Mouse (Mus musculus) stomach, postnatal 0 days (tissue): ENCODE results near the gene Gm28729. TPM values are rescaled to one million over a fixed set of nuclear protein-coding genes. Genes with fewer than 3 reads are reported as not detected.
"Not testable (repeated sequence)": the region's sequence is repeated elsewhere in the genome, so short reads cannot be mapped to it uniquely, and the experiment has no call there.

ENCODE experiments used
- ATAC-seq: fragments of 200-750 bp; cut with Nextera tagmentation; 2 replicates; pipeline ENCODE4 v1.8.0; 2017; ENCODE audit not compliant: low FRiP score, low TSS enrichment
- DNase-seq: peaks from one replicate; pipeline ENCODE4 v3.0.0-alpha.2; 2016; ENCODE audit warnings: low spot score
- H3K27ac ChIP-seq: fragments of 300-500 bp; sonication (generic); replicated peaks from 2 replicates; pipeline ENCODE4 v1.5.1; 2014; ENCODE audit warnings: mild to moderate bottlenecking, control low read depth
- H3K27me3 ChIP-seq: fragments of 300-500 bp; sonication (generic); 2 replicates; pipeline ENCODE4 v1.6.1; 2014; ENCODE audit warnings: low read length; ENCODE audit not compliant: control insufficient read depth, insufficient read depth
- H3K36me3 ChIP-seq: fragments of 300-500 bp; sonication (generic); 2 replicates; pipeline ENCODE4 v1.6.1; 2014; ENCODE audit warnings: low read length, mixed read lengths; ENCODE audit not compliant: control insufficient read depth, insufficient read depth
- H3K4me1 ChIP-seq: fragments of 300-500 bp; sonication (generic); replicated peaks from 2 replicates; pipeline ENCODE4 v1.6.1; 2014; ENCODE audit warnings: antibody characterized with exemption; ENCODE audit not compliant: control insufficient read depth, insufficient read depth
- H3K4me2 ChIP-seq: fragments of 300-500 bp; sonication (generic); replicated peaks from 2 replicates; pipeline ENCODE4 v1.6.1; 2014; ENCODE audit warnings: low read depth, mild to moderate bottlenecking, control low read depth, moderate library complexity
- H3K4me3 ChIP-seq: fragments of 300-500 bp; sonication (generic); 2 replicates; pipeline ENCODE4 v1.5.1; 2014; ENCODE audit warnings: low read depth, low read length, control low read depth
- H3K9ac ChIP-seq: fragments of 300-500 bp; sonication (generic); 2 replicates; pipeline ENCODE4 v1.6.1; 2014; ENCODE audit warnings: mild to moderate bottlenecking, low read length, control low read depth, mixed read lengths
- H3K9me3 ChIP-seq: fragments of 300-500 bp; sonication (generic); 2 replicates; pipeline ENCODE4 v1.6.1; 2016; ENCODE audit warnings: low read length; ENCODE audit not compliant: control insufficient read depth
- CTCF ChIP-seq: IDR thresholded peaks from 2 replicates; pipeline ENCODE4 v1.5.1; 2016; ENCODE audit warnings: antibody characterized with exemption, low read depth, mild to moderate bottlenecking, moderate library complexity
- EP300 ChIP-seq: optimal IDR thresholded peaks from 2 replicates; pipeline ENCODE3; 2016; ENCODE audit warnings: antibody characterized with exemption
- WGBS: fragments of 180-500 bp; shearing (Covaris S2); extraction: QIAGEN DNeasy Blood & Tissue Kit; methylation state at CpG from one replicate; pipeline ENCODE4 v1.1.7; 2014; 5-methylcytosine and 5-hydroxymethylcytosine counted together
- polyA plus RNA-seq: library from polyadenylated mRNA; unstranded; fragments of >200 nt; fragmentation: Nextera tagmentation; extraction: Ambion mirVana; gene quantifications from 2 replicates; pipeline ENCODE4 v1.2.1, GENCODE M21; 2015

Gene Gm28729
- polyA plus RNA-seq, 1 experiment from 2014 or later, result not detected

DNA sequence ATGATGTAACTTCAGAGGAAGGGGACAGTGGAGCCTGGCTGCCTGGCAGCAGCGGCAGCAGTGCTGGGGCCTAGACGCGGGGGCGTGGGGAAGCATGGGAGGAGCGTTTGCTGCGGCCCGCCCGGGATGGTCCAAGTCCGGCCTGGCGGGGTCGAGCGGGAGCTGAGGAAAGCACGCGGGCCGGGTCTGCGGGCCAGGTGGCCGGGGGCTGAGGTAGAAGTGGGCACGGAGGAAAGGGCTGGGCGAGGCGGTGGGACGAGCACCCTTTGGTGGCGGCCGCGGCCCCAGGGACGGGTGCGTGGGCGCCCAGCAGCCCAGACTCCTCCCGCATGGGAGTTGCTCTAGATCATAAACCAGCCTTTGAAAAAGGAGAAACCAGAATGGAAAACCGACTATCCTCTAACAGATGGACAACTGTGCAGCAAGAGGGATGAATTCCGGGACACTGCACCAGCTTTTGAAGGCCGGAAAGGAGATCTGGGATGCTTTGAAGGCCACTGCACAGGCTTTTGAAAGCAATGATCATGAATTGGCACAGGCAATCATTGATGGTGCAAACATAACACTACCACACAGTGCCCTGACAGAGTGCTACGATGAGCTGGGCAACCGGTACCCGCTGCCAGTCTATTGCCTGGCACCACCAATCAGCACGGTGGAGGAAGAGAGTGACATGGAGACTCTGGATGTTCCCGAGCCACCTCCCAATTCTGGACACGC, 12.0 kb upstream of the Gm28729 start:
- ATAC-seq, result peak; percentile 79
- Histone ChIP-seq H3K4me1 (no peaks in the 10 kb centered on the region), H3K9me3 (no peaks in the 10 kb centered on the region), H3K9ac (peak overlapping the region; percentile 77), H3K27me3 (no peaks in the 10 kb centered on the region), H3K27ac (peak overlapping the region; percentile 86), H3K4me2 (peak overlapping the region; percentile 64), H3K36me3 (0 out of 2 replicates have a peak, but pooled peaks cover 6% of the 10 kb centered on the region), H3K4me3 (peak overlapping the region; percentile 48)
- DNase-seq, result peak; percentile 70
- WGBS, result 24% methylated on average over 36 of the region's 37 CpGs
- TF ChIP-seq CTCF (no peak), EP300 (no peak)

DNA sequence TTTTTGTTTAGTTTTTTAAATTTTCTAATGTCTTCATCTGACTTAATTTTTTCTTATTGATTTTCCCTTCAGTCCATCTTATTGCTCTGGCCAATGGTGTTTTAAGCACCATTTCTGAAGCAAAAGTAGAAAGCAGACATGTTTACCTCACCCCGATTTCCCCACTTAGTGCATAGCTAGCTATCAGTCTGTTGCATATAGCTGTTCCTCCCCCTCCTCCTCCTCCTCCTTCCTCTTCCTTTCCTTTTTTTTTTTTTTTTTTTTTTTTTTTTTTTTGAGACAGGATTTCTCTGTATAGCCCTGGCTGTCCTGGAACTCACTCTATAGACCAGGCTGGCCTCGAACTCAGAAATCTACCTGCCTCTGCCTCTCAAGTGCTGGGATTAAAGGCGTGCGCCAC, 11.0 kb upstream of the Gm28729 start:
- H3K9me3 ChIP-seq, H3K9ac ChIP-seq, H3K36me3 ChIP-seq, H3K4me3 ChIP-seq, DNase-seq, H3K4me1 ChIP-seq, H3K27me3 ChIP-seq, H3K4me2 ChIP-seq, H3K27ac ChIP-seq, ATAC-seq: not testable (repeated sequence)
- WGBS, result 87% methylated on average over 4 of the region's 4 CpGs

DNA sequence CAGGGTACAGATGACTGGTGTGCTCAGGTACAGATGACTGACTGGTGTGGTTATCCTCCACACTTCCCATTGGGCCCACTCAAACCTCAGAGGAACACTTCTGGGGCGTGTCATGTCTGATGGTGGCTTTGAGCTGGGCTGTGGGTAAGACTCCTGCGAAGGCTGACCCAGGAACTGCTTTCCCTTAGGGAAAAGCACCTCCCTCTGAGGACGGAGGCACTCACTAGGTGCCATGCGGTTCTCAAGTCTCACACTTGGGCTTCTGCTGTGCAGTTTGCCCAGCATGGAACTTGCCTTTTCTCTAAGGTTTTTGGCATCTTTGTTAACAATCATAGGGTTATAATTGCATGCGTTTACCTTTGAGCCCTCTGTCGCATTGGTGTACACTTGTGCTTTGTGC, 10.4 kb upstream of the Gm28729 start:
- H3K9ac ChIP-seq, result no peak overlapping the region
- no peaks in the 10 kb centered on the region for H3K27me3 ChIP-seq
- no peak overlapping the region for H3K4me2 ChIP-seq
- no peaks in the 10 kb centered on the region for H3K4me1 ChIP-seq
- H3K9me3 ChIP-seq, result no peaks in the 10 kb centered on the region
- H3K27ac ChIP-seq, result no peak overlapping the region
- WGBS, result 80% methylated on average over 6 of the region's 6 CpGs
- H3K36me3 ChIP-seq, result 0 out of 2 replicates have a peak, but pooled peaks cover 3% of the 10 kb centered on the region
- TF ChIP-seq CTCF (no peak), EP300 (no peak)
- ATAC-seq (no peak), DNase-seq (no peak)
- no peak overlapping the region for H3K4me3 ChIP-seq

DNA sequence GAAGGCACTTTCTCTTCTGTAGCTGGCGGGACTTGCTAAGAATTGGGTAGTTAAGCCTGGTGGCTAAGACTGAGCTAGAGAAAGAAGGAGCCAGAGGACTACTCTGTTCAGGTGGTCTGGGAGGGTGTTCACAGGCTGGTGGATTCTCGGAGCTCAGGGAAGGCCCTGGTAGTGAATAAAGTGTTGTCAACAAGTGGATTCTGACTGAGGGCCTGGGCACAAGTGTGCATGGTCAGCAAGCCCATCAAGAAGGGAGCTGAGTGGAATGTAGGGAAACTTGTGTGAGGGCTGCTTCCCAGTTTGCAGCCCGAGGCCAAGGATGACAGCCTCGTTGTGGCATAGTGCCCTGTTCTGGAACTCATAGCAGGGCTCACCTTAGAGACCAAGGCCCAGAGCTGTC, 9.2 kb upstream of the Gm28729 start:
- Histone ChIP-seq H3K27ac (no peak overlapping the region), H3K27me3 (no peaks in the 10 kb centered on the region), H3K9ac (no peak overlapping the region), H3K4me3 (no peak overlapping the region), H3K36me3 (no peaks in the 10 kb centered on the region), H3K4me1 (no peaks in the 10 kb centered on the region), H3K9me3 (no peaks in the 10 kb centered on the region), H3K4me2 (no peak overlapping the region)
- TF ChIP-seq CTCF, result no peak
- no peak for TF ChIP-seq EP300
- 94% methylated on average over 4 of the region's 4 CpGs for WGBS
- ATAC-seq (no peak), DNase-seq (no peak)

GRCm38 (mm10) chr9:96533476-96533875, 8.4 kb upstream of the Gm28729 start:
- no peak for ATAC-seq
- Histone ChIP-seq H3K4me2 (no peak overlapping the region), H3K9ac (no peak overlapping the region), H3K4me1 (no peaks in the 10 kb centered on the region), H3K36me3 (no peaks in the 10 kb centered on the region), H3K27ac (no peak overlapping the region), H3K27me3 (no peaks in the 10 kb centered on the region), H3K4me3 (no peak overlapping the region), H3K9me3 (no peaks in the 10 kb centered on the region)
- WGBS, result 65% methylated on average over 6 of the region's 6 CpGs
- no peak for DNase-seq
- no peak for TF ChIP-seq CTCF
- TF ChIP-seq EP300, result no peak

- Histone ChIP-seq H3K9ac (no peak overlapping the region), H3K4me3 (no peak overlapping the region), H3K36me3 (no peaks in the 10 kb centered on the region), H3K27me3 (no peaks in the 10 kb centered on the region), H3K4me1 (no peaks in the 10 kb centered on the region), H3K9me3 (no peaks in the 10 kb centered on the region), H3K4me2 (no peak overlapping the region), H3K27ac (peak overlapping the region; percentile 9)
- ATAC-seq (no peak), DNase-seq (no peak)
- TF ChIP-seq CTCF, result no peak
- no peak for TF ChIP-seq EP300
- WGBS, result 53% methylated on average over 4 of the region's 4 CpGs
These were observed 7.5 kb upstream of the Gm28729 start for GRCm38 (mm10) chr9:96532531-96532930.
